Mouse (Mus musculus): ENCODE measurements around the gene Gm45140.
A peak's percentile ranks its signal among the peaks of the same experiment; 100 is the strongest.
"Not testable (repeated sequence)": the region's sequence is repeated elsewhere in the genome, so short reads cannot be mapped to it uniquely, and the experiment has no call there.

The Gm45140 gene

GRCm38 (mm10) chr6:87778294-87779173 lies 57.1 kb downstream of the Gm45140 start:
- DNase-seq (ENCODE audit: inconsistent age in 2 of 2, low spot score in 1 of 2) = no peak

- DNase-seq (ENCODE audit: inconsistent age in 2 of 2, low spot score in 1 of 2) = no peak
These were observed 57.8 kb downstream of the Gm45140 start, which contains the start of gene Gp9 for GRCm38 (mm10) chr6:87777842-87778241. TSS of gene Gp9 (plus strand) at chr6:87778072.

GRCm38 (mm10) chr6:87776663-87777062 lies 58.9 kb downstream of the Gm45140 start:
- no peak for DNase-seq (ENCODE audit: inconsistent age in 2 of 2, low spot score in 1 of 2)

- DNase-seq (ENCODE audit: inconsistent age in 2 of 2, low spot score in 1 of 2) = no peak
These were observed 59.9 kb downstream of the Gm45140 start for GRCm38 (mm10) chr6:87775588-87776245.

- no peak for DNase-seq (ENCODE audit: inconsistent age in 2 of 2, low spot score in 1 of 2)
These were observed 60.7 kb downstream of the Gm45140 start for GRCm38 (mm10) chr6:87774909-87775308.

GRCm38 (mm10) chr6:87774466-87774865 lies 61.1 kb downstream of the Gm45140 start:
- no peak for DNase-seq (ENCODE audit: inconsistent age in 2 of 2, low spot score in 1 of 2)

- DNase-seq (ENCODE audit: inconsistent age in 2 of 2, low spot score in 1 of 2) = peak in 1 of 2 experiments; percentile 18
These were observed 65.0 kb downstream of the Gm45140 start for GRCm38 (mm10) chr6:87770626-87771025.

- DNase-seq (ENCODE audit: inconsistent age in 2 of 2, low spot score in 1 of 2) = not testable (repeated sequence)
These were observed 71.3 kb downstream of the Gm45140 start for GRCm38 (mm10) chr6:87764296-87764695.

- DNase-seq (ENCODE audit: inconsistent age in 2 of 2, low spot score in 1 of 2) = peak in 1 of 2 experiments; percentile 71
These were observed 72.0 kb downstream of the Gm45140 start for GRCm38 (mm10) chr6:87763376-87764280.

GRCm38 (mm10) chr6:87762161-87762560 lies 73.4 kb downstream of the Gm45140 start:
- DNase-seq (ENCODE audit: inconsistent age in 2 of 2, low spot score in 1 of 2) = no peak

GRCm38 (mm10) chr6:87759850-87760249 lies 75.7 kb downstream of the Gm45140 start:
- DNase-seq (ENCODE audit: inconsistent age in 2 of 2, low spot score in 1 of 2) = peak; percentile 34

- DNase-seq (ENCODE audit: inconsistent age in 2 of 2, low spot score in 1 of 2) = no peak
These were observed 76.2 kb downstream of the Gm45140 start for GRCm38 (mm10) chr6:87759404-87759803.

GRCm38 (mm10) chr6:87756896-87757295 lies 78.7 kb downstream of the Gm45140 start:
- DNase-seq (ENCODE audit: inconsistent age in 2 of 2, low spot score in 1 of 2) = no peak

- no peak for DNase-seq (ENCODE audit: inconsistent age in 2 of 2, low spot score in 1 of 2)
These were observed 80.4 kb downstream of the Gm45140 start for GRCm38 (mm10) chr6:87755196-87755595.

GRCm38 (mm10) chr6:87751574-87751973 lies 84.0 kb downstream of the Gm45140 start:
- no peak for DNase-seq (ENCODE audit: inconsistent age in 2 of 2, low spot score in 1 of 2)

GRCm38 (mm10) chr6:87750184-87750910 lies 85.2 kb downstream of the Gm45140 start:
- no peak for DNase-seq (ENCODE audit: inconsistent age in 2 of 2, low spot score in 1 of 2)

GRCm38 (mm10) chr6:87748531-87748930 lies 87.1 kb downstream of the Gm45140 start:
- no peak for DNase-seq (ENCODE audit: inconsistent age in 2 of 2, low spot score in 1 of 2)

GRCm38 (mm10) chr6:87748078-87748477 lies 87.5 kb downstream of the Gm45140 start:
- DNase-seq (ENCODE audit: inconsistent age in 2 of 2, low spot score in 1 of 2) = no peak

- DNase-seq (ENCODE audit: inconsistent age in 2 of 2, low spot score in 1 of 2) = peak in 1 of 2 experiments; percentile 27
These were observed 88.7 kb downstream of the Gm45140 start for GRCm38 (mm10) chr6:87746849-87747248.

GRCm38 (mm10) chr6:87746059-87746458 lies 89.5 kb downstream of the Gm45140 start:
- no peak for DNase-seq (ENCODE audit: inconsistent age in 2 of 2, low spot score in 1 of 2)

Measured in adrenal gland, adult (tissue).